Comparison of ENCODE assay signal across 8 mouse cellular contexts in genomic region chr9:119100177-119100898, GRCm38 (mm10). TPM values are rescaled to one million over a fixed set of nuclear protein-coding genes. Genes with fewer than 3 reads are reported as not detected.
DNase-seq lines count a peak whose midpoint lies in the region; ATAC-seq and TF ChIP-seq lines count a peak whose summit lies in the region.

No protein-coding gene starts in this region.

- peak; percentile 27; the same call in 1 of the 2 replicates for TF ChIP-seq CTCF in layer of hippocampus, adult 2 months (conservative IDR thresholded peaks at IDR 0.05)

- H3K27me3 ChIP-seq in heart, embryonic 11.5 days (ENCODE audit: control insufficient read depth, insufficient read depth, low read length) = peaks cover 11% of the 10 kb centered on the region
- H3K27me3 ChIP-seq in neural tube, embryonic 11.5 days (ENCODE audit: control insufficient read depth, insufficient read depth, low read length) = no peaks in the 10 kb centered on the region
- H3K27me3 ChIP-seq in neural tube, embryonic 15.5 days (replicated peaks) = 0 out of 2 replicates have a peak, but pooled peaks cover 6% of the 10 kb centered on the region
- peaks cover 34% of the 10 kb centered on the region for H3K27me3 ChIP-seq in forebrain, embryonic 10.5 days (ENCODE audit: poor library complexity, severe bottlenecking)

- WGBS in heart, embryonic 11.5 days (ENCODE audit: insufficient replicate concordance) = 17% methylated on average over 15 of the region's 15 CpGs
- WGBS in neural tube, embryonic 11.5 days = 16% methylated on average over 15 of the region's 15 CpGs
- 18% methylated on average over 15 of the region's 15 CpGs for WGBS in neural tube, embryonic 15.5 days
- WGBS in forebrain, embryonic 10.5 days = 20% methylated on average over 15 of the region's 15 CpGs

- H3K4me2 ChIP-seq in heart, embryonic 11.5 days = peak overlapping the region; percentile 9; the same call in 1 of the 2 replicates
- no peak overlapping the region for H3K4me2 ChIP-seq in neural tube, embryonic 11.5 days (ENCODE audit: low read depth)
- no peak overlapping the region for H3K4me2 ChIP-seq in neural tube, embryonic 15.5 days

- H3K4me1 ChIP-seq in heart, embryonic 11.5 days (ENCODE audit: control insufficient read depth, insufficient read depth, low read length) = peaks cover 3% of the 10 kb centered on the region; the same call in 1 of the 2 replicates
- H3K4me1 ChIP-seq in neural tube, embryonic 11.5 days (ENCODE audit: control insufficient read depth, insufficient read depth, low read length) = 0 out of 2 replicates have a peak, but pooled peaks cover 5% of the 10 kb centered on the region
- H3K4me1 ChIP-seq in neural tube, embryonic 15.5 days = peaks cover 14% of the 10 kb centered on the region
- peaks cover 48% of the 10 kb centered on the region for H3K4me1 ChIP-seq in forebrain, embryonic 10.5 days

- no peak overlapping the region for H3K4me3 ChIP-seq in heart, embryonic 11.5 days (ENCODE audit: low read depth, low read length)
- H3K4me3 ChIP-seq in neural tube, embryonic 11.5 days (ENCODE audit: low read depth, low read length) = no peak overlapping the region
- no peak overlapping the region for H3K4me3 ChIP-seq in neural tube, embryonic 15.5 days (replicated peaks)
- no peak overlapping the region for H3K4me3 ChIP-seq in layer of hippocampus, adult 2 months
- H3K4me3 ChIP-seq in forebrain, embryonic 10.5 days = no peak overlapping the region

- ATAC-seq in heart, embryonic 11.5 days (replicated peaks; ENCODE audit: insufficient number of reproducible peaks, low FRiP score, low TSS enrichment) = no peak; the same call in 1 of the 2 replicates
- ATAC-seq in neural tube, embryonic 11.5 days (ENCODE audit: insufficient read depth, low FRiP score, low TSS enrichment) = peak; percentile 48; the same call in 1 of the 2 replicates
- ATAC-seq in neural tube, embryonic 15.5 days (ENCODE audit: low FRiP score) = no peak

- no peak for DNase-seq in heart, postnatal 14 days
- DNase-seq in neural tube, embryonic 11.5 days (ENCODE audit: low spot score) = peak; percentile 51
- peak; percentile 73 to 74 for DNase-seq in layer of hippocampus, adult 2 months (ENCODE audit: low spot score in 2 of 2)
- DNase-seq in thymus, postnatal 10 days (ENCODE audit: low spot score in 2 of 2) = peak; percentile 9 to 28
- no peak for DNase-seq in forebrain, embryonic 10.5 days (ENCODE audit: extremely low spot score, low spot score)
- DNase-seq in urinary bladder, postnatal 36 days (ENCODE audit: low spot score in 2 of 2) = no peak

- H3K9me3 ChIP-seq in heart, embryonic 11.5 days (replicated peaks; ENCODE audit: control insufficient read depth, low read length) = no peaks in the 10 kb centered on the region
- no peaks in the 10 kb centered on the region for H3K9me3 ChIP-seq in neural tube, embryonic 11.5 days (ENCODE audit: control insufficient read depth, low read length)
- H3K9me3 ChIP-seq in neural tube, embryonic 15.5 days (replicated peaks) = no peaks in the 10 kb centered on the region
- no peaks in the 10 kb centered on the region for H3K9me3 ChIP-seq in forebrain, embryonic 10.5 days

- no peaks in the 10 kb centered on the region for H3K36me3 ChIP-seq in heart, embryonic 11.5 days (ENCODE audit: control insufficient read depth, insufficient read depth, low read length)
- no peaks in the 10 kb centered on the region for H3K36me3 ChIP-seq in neural tube, embryonic 11.5 days (ENCODE audit: control insufficient read depth, insufficient read depth, low read length)
- H3K36me3 ChIP-seq in neural tube, embryonic 15.5 days = no peaks in the 10 kb centered on the region
- no peaks in the 10 kb centered on the region for H3K36me3 ChIP-seq in forebrain, embryonic 10.5 days (replicated peaks)

- H3K27ac ChIP-seq in heart, embryonic 11.5 days (ENCODE audit: low read depth, low read length) = no peak overlapping the region
- H3K27ac ChIP-seq in neural tube, embryonic 11.5 days (ENCODE audit: low read depth, low read length) = no peak overlapping the region
- H3K27ac ChIP-seq in neural tube, embryonic 15.5 days (replicated peaks) = no peak overlapping the region
- H3K27ac ChIP-seq in layer of hippocampus, adult 2 months = peak overlapping the region; percentile 56
- no peak overlapping the region for H3K27ac ChIP-seq in forebrain, embryonic 10.5 days

- intact Hi-C loops in heart, postnatal 14 days (cut with DNase I) = no loop called here

- no peak overlapping the region for H3K9ac ChIP-seq in heart, embryonic 11.5 days (ENCODE audit: low read depth, low read length)
- H3K9ac ChIP-seq in neural tube, embryonic 11.5 days (ENCODE audit: low read length) = no peak overlapping the region
- no peak overlapping the region for H3K9ac ChIP-seq in neural tube, embryonic 15.5 days (replicated peaks)

RNA-seq across cellular contexts. Expression of gene Dlec1, which starts 1.9 kb away (rescaled TPM):
- 0.31 and 0.56 TPM in 2 replicates for polyA plus RNA-seq in heart, embryonic 11.5 days (2014; fragmentation: Nextera tagmentation; extraction: Ambion mirVana)
- under 1 TPM; 0.34 to 0.65 TPM for total RNA-seq in heart, postnatal 14 days (2021)
- 0.92 and 0.97 TPM in 2 replicates for polyA plus RNA-seq in neural tube, embryonic 11.5 days (2014; fragmentation: Nextera tagmentation; extraction: Ambion mirVana)
- 1.4 and 1.6 TPM in 2 replicates for polyA plus RNA-seq in neural tube, embryonic 15.5 days (2015; fragmentation: Nextera tagmentation; extraction: Ambion mirVana)
- total RNA-seq in layer of hippocampus, adult 2 months (2021) = 1 to 10 TPM; 3.0 to 3.3 TPM
- 1.1 and 2.1 TPM in 2 replicates for polyA plus RNA-seq in forebrain, embryonic 10.5 days (2016; fragmentation: Nextera tagmentation; extraction: Ambion mirVana)

RNA-seq across cellular contexts. Expression of gene Plcd1, which starts 7.0 kb away (rescaled TPM):
- polyA plus RNA-seq in heart, embryonic 11.5 days (2014; fragmentation: Nextera tagmentation; extraction: Ambion mirVana) = 18.0 and 18.2 TPM in 2 replicates
- total RNA-seq in heart, postnatal 14 days (2021) = 10 to 100 TPM; 14.2 to 18.6 TPM
- 26.3 and 30.5 TPM in 2 replicates for polyA plus RNA-seq in neural tube, embryonic 11.5 days (2014; fragmentation: Nextera tagmentation; extraction: Ambion mirVana)
- polyA plus RNA-seq in neural tube, embryonic 15.5 days (2015; fragmentation: Nextera tagmentation; extraction: Ambion mirVana) = 16.6 and 24.3 TPM in 2 replicates
- 10 to 100 TPM; 10.7 to 11.7 TPM for total RNA-seq in layer of hippocampus, adult 2 months (2021)
- 13.0 and 13.7 TPM in 2 replicates for polyA plus RNA-seq in forebrain, embryonic 10.5 days (2016; fragmentation: Nextera tagmentation; extraction: Ambion mirVana)

RNA-seq across cellular contexts. Expression of gene Vill, which starts 47.8 kb away (rescaled TPM):
- 12.3 and 13.5 TPM in 2 replicates for polyA plus RNA-seq in heart, embryonic 11.5 days (2014; fragmentation: Nextera tagmentation; extraction: Ambion mirVana)
- 1 to 10 TPM in 1 of 2 experiments, under 1 TPM in 1; 0.74 to 1.4 TPM for total RNA-seq in heart, postnatal 14 days (2021)
- polyA plus RNA-seq in neural tube, embryonic 11.5 days (2014; fragmentation: Nextera tagmentation; extraction: Ambion mirVana) = 12.1 and 12.2 TPM in 2 replicates
- polyA plus RNA-seq in neural tube, embryonic 15.5 days (2015; fragmentation: Nextera tagmentation; extraction: Ambion mirVana) = 5.3 and 7.3 TPM in 2 replicates
- under 1 TPM; 0.54 to 0.71 TPM for total RNA-seq in layer of hippocampus, adult 2 months (2021)
- 13.6 and 15.2 TPM in 2 replicates for polyA plus RNA-seq in forebrain, embryonic 10.5 days (2016; fragmentation: Nextera tagmentation; extraction: Ambion mirVana)

RNA-seq across cellular contexts. Expression of gene Acaa1b, which starts 56.6 kb away (rescaled TPM):
- polyA plus RNA-seq in heart, embryonic 11.5 days (2014; fragmentation: Nextera tagmentation; extraction: Ambion mirVana) = 0.50 TPM in 1 of 2 replicates, not detected in the other
- 1 to 10 TPM; 1.3 to 2.6 TPM for total RNA-seq in heart, postnatal 14 days (2021)
- polyA plus RNA-seq in neural tube, embryonic 11.5 days (2014; fragmentation: Nextera tagmentation; extraction: Ambion mirVana) = 1.2 and 1.4 TPM in 2 replicates
- 5.6 and 6.4 TPM in 2 replicates for polyA plus RNA-seq in neural tube, embryonic 15.5 days (2015; fragmentation: Nextera tagmentation; extraction: Ambion mirVana)
- 1 to 10 TPM; 1.6 TPM for total RNA-seq in layer of hippocampus, adult 2 months (2021)
- 1.6 and 1.8 TPM in 2 replicates for polyA plus RNA-seq in forebrain, embryonic 10.5 days (2016; fragmentation: Nextera tagmentation; extraction: Ambion mirVana)

RNA-seq across cellular contexts. Expression of gene Gm47289, which starts 58.6 kb away (rescaled TPM):
- polyA plus RNA-seq in heart, embryonic 11.5 days (2014; fragmentation: Nextera tagmentation; extraction: Ambion mirVana) = not detected in 2 replicates
- not detected for total RNA-seq in heart, postnatal 14 days (2021)
- polyA plus RNA-seq in neural tube, embryonic 11.5 days (2014; fragmentation: Nextera tagmentation; extraction: Ambion mirVana) = not detected in 2 replicates
- not detected in 2 replicates for polyA plus RNA-seq in neural tube, embryonic 15.5 days (2015; fragmentation: Nextera tagmentation; extraction: Ambion mirVana)
- total RNA-seq in layer of hippocampus, adult 2 months (2021) = not detected
- not detected in 2 replicates for polyA plus RNA-seq in forebrain, embryonic 10.5 days (2016; fragmentation: Nextera tagmentation; extraction: Ambion mirVana)

Comparison
In these comparisons a context has a peak if more than half of its experiments do, and no peak if none do; other contexts are left out.
1. DNase-seq: peak in neural tube, embryonic 11.5 days (single experiment), layer of hippocampus, adult 2 months (2 of 2) and thymus, postnatal 10 days (2 of 2); none in heart, postnatal 14 days (0 of 2), forebrain, embryonic 10.5 days (single experiment) and urinary bladder, postnatal 36 days (0 of 2).